Mouse (Mus musculus) right cerebral cortex, postnatal 10 days (tissue): ENCODE measurements around the gene Them5.

Experiments used
- DNase-seq, 2 experiments: peaks; one replicate each; pipeline ENCODE4 v3.0.0; 2021; ENCODE audit warnings: low spot score in 2 of 2

The Them5 gene

DNA sequence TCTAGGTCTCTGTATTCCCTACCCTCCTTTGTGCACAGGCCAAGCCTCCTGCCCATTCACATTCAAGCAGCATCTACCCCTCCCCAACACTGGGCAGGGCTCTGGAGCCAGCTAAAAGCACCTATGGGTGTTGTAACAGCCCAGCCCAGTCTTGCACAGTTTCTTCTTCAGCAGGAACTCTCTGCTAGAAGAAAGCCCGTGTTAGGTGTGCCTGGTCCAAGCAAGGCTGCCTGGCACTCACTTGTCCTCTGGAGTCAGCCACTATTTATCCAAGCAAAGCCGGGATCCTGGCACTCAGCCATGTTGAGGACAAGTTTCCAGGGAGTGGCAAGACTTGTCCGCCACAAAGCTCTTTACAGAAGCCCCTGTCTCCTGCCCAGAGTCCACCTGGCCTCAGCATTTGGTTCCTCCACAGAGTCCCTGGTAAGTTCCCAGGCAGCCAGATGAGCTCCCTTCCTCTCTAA is at the start of gene Them5:
Gene Them5, plus strand, starts transcription at position 141 of the 464 bp plus-strand sequence.
- no peak for DNase-seq

DNA sequence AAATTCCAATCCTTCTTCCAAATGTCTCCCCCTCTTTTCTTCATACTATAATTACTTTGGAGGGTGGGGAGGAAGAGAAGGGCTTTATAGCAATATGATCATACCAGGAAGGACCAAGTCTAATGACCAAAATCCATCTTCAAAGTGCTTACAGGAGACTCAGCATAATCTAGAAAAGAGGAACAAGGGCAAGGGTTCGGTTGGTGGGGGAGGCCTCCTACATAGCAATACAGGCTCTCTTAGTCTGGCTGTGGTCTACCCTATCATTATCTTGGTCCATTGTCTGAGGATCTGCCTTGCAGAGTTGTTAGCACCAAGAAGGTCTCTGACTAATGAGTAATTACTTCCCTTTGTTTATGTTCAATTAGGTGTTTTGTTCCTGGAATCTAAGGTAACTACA is 36.4 kb upstream of the Them5 start:
- no peak for DNase-seq

DNA sequence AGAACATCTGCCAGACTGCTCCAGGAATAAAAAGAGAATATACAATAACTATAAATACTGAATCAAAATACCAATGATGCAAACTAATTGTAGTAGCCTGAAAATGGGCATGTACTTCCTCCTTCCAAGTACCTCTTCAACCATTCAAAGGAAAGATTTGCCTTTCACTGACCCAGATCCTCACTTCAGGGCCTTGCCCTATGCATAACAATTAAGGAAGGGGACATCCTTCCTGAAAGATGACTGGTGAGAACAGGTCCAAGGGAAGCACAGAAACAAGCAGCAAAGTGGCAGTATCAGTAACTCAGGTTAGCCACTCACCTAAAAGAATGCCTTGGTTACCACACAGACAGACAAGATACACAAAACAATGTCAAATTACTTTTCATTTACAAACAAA is 34.9 kb upstream of the Them5 start:
- DNase-seq: no peak

DNA sequence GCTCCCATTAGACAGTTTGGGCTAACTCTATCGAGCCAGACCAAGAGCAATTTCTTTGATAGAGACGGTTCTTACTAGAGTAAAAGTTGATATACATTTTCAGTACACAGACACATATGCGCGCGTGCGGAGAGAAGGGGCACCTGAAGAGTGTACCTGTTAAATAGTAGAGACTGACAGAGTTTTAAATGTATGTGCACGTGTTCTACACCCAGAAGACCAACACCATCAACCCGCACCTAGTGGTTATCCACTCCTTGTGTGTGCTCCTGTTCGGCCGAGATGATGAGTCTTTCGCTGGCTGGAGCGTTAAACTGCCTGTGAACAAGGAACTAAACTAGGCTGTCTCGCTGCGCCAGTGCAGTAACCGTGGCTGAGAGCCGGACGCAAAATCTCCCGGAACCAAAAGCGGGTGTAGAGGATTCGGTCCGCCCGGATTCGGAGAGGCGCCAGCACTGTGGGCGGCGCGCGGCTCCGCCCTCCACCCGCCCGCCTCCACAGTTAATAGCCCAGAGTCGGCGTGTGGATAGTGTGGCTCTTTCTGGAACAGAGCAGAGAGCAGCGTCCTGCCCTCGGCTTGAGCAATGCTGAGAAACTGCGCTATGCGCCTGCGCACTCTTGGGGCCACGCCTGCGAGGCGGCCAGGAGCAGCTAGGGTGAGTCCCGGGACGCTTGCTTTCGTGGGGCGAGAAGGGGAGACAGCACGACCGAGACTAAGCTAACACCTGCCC is 32.1 kb upstream of the Them5 start, which contains the start of gene Them4:
Gene Them4, plus strand, starts transcription at position 457 of the 731 bp plus-strand sequence.
- DNase-seq: peak; percentile 93 to 95

DNA sequence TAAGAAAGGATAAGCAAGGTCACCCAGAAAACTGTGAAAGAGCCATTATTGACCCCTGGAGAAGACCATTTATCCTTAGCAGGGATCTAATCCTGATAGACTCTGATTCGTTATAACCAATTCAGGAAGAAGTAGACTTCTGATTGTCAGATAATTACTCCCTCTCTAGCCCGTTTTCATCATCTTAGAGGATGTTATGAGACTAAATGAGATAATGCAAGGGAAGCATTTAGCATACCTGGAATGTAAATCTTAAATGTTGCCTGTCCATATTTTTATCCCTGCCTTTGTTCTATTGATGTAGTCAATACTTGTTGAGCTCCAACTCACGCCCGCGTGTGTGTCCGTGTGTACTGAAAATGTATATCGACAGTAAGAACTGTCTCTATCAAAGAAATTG is 31.4 kb upstream of the Them5 start:
- DNase-seq: no peak

DNA sequence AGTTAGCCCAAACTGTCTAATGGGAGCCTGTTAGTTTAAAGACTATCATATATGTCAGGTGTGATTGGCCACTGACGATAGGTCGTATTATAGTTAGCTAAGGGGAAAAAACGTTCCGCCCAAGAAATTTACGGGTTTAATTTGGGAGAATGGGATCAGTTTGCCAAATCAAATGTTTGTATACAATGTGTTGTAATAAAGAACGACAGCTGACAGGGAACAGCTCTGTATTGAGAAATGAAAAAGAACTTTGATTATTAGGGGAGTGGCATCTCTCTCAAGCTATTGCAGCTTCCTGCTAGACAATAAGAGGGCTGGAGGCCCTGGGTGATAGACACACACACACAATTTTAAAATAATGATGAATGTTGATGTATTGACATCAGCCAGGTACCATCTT is 31.0 kb upstream of the Them5 start:
- no peak for DNase-seq

DNA sequence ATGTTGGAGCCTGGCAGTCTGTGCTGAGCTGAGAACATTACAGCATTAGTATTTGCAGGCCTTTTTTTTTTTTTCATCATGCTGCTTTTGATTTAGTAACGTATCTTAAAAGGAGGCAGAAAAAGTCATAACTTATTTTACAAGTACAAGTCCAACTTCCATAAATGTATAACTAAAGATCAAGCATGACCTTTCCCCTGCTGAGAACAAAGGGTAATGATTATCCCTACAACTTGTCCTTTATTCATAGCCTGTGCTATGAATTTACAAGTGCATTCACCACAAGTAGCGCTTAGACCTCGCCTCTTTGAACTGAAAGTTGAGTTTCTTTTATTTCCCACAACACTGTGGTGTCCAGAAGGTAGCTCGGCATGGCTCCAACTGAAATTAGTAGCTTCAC is 30.5 kb upstream of the Them5 start:
- DNase-seq: no peak

DNA sequence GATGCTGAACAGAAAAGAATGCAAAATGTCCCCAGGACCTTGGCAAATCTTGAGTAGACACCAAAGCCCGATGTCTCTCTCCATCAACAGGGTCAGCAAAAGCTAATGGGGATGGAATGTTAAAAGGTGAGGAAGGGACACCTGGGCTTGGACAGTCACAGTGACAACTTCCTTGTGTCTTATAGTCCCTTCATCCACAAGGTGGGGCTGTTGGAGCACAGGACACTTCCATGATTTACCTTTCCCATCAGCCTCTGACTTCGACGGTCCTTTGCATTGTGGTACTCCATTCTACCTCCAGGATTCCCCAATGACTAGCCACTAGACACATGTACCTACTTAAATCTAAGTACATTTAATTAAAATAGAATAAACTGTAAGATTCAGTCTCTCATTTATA is 13.2 kb upstream of the Them5 start:
- DNase-seq: no peak

DNA sequence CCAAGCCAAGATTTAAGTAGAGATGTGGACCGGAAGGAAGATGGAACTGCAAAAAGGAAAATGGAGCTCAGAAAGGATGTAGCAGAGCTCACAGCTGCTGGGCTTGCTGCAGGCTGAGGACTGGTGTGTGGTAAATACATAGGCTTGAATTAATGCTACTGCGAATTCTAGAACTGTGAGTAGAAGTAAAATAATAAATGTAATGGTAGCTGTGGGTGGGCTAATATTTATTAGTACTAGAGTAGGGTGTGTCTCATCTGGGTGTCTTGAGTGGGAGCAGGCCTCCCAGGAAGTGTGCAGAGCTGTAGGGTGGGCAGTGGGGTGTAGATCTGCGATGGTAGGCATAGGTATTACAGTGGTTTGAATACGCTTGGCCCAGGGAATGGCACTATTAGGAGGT is 7.5 kb upstream of the Them5 start:
- DNase-seq: no peak

DNA sequence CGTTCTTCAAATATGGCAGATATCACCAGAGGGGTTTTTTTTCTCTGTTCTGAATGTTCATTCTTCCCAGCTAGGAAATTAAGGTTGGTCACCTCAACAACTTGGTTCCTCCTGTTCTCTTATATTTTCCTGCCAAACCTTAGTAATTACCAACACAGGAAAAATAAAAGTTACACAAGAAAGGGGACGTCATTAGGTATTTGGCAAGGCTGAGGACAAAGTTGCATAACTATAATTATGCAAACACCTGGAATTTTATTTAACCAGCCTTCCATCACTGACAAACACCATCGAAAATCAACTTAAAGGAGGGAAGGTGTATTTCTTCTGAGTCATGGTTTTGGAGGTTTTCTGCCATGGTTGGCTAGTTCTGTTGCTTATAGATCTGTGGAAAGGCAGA is 3.4 kb upstream of the Them5 start:
- DNase-seq: no peak

DNA sequence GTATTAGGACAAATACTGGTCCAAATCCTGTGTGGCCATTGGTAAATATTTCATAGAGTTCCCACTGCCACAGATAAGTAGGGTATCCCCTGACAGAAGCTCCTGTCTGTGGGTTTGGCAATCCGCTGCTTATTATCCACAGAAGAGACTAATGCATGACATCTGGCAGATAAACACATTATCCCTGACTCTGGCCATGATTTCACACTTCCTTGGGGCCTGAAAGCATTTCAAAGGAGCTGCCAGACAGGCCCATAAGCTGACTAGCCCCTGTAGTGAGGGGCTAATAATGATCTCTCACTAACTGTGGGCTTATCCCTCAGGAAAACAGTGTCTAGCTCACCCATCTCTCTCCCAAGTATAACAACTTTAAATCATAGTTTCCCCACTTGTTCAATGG is 653 bp downstream of the Them5 start:
- no peak for DNase-seq

DNA sequence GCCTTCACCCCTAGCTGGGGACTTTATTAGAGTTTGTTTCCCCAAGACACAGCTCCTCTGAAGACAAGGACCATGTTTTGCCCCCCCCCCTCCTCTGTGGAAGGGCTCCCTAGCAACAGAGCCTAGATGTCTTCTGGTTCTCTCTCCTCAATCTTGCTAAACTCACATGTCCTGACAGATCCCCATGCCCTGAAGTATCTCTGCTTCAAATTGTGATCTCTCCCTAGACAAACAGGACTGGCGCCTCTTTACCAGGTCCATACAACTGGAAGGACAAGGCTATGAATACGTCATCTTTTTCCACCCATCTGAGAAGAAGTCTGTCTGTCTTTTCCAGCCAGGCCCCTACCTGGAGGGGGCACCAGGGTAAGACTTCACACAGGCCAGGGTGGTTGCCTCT is 2.3 kb downstream of the Them5 start:
- DNase-seq: no peak

DNA sequence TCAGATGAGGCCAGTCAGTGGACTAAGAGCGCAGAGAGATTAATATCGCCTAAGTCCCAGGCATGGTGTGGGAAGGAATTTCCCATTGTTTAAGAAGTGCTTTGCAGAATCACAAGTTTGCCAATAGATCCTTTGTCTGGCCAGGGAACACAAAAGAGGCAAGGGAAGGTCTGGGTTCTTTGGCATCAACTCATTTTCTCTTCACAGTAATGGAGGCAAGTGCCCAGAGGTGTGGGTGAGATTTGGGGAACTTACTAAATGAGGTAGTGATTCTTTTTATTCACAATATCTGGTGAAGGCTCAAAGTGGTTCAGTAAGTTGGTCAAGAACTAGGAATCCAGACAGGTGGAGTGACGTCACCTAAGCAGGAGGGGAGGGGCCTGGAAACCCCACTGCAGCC is 3.0 kb downstream of the Them5 start:
- no peak for DNase-seq

DNA sequence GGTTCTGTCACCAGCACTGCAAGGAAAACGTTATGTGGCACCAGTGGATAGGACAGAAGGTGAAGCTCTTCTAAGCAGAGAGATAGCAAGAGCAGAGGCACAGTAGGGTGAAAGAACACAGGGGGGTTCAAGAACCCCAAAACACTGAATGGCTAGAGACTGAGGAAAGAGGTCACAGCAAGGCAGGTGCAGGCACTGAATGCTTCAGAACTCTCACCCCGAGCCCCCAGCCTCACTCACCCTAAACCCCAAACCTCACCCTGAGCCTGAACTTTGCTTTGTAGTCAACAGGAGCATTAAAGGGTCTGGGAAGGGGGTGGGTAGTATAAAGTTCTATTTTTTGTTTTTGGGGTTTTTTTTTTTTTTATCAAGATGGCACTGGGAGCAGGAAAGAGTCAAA is 6.2 kb downstream of the Them5 start:
- DNase-seq: no peak

DNA sequence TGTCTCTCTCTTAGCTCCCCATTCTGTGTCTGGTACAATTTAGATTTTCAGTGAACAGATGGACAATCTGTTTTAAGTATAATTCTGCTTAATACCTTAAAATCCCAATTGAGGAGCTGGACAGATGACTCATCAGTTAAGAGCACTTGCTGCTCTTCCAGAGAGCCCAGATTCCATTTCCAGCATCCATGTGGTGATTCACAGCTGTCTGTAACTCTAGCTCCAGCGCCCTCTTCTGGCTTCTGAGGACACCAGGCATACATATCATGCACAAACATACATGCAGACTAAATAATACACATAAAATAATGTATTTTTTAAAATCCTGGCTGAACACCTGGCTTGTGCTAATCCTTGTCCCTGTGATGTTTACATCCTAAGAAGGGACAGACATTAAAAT is 18.9 kb downstream of the Them5 start:
- DNase-seq: peak; percentile 55 to 62

DNA sequence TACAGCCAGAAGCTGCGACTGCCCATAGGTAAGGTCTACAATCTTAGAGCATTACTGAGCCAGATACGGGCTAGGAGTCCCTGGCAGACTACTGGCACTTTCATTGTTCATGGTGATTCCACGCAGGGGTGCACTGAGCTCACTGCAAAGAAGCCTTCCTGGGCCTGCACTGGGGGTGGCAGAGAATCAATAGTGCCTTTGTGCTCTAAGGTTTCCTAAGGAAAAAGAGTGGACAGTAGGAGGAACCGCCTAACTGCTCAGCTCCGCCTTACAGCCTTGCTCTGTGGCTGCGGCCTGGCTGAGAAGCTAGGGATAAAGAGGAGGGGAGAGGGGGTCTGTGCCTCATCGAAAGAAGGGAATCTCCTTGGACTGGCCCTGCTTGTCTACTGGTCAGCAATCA is 20.2 kb downstream of the Them5 start, which contains the start of gene C2cd4d:
Gene C2cd4d, plus strand, starts transcription at position 301 of the 400 bp plus-strand sequence.
- no peak for DNase-seq

DNA sequence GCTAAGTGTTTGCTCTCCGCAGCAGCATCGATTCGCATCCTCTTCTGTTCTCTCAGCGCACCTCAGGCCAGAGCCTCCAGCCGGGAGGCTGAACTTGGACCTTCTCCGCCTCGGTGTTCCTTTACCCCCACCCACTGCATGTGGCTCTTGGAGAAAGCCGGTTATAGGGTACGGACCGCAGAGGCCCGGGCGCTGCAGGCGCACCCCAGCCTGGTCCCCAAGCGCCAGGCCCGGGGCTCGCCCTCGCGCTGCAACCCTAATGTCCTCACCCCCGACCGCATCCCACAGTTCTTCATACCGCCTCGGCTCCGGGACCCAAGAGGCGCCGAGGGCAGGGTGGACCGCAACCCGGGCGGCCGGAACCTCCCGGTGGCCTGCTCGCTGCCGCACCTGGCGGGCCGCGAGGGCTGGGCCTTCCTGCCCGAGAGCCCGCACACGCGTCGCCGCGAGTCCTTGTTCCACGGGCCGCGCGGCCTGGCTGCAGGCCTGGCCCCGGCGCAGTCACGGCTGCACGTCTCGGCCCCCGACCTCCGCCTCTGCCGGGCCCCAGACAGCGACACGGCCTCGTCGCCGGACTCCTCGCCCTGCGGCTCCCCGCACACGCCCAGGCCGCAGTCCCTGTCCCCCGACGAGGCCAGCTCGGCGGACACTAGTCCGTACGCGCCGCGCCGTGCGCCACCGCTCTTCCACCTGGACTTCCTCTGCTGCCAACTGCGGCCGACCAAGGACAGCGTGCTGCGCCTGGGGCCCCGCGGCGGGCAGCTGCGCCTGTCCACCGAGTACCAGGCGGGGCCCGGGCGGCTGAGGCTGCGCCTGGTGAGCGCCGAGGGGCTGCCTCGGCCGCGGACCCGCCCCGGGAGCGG is 21.6 kb downstream of the Them5 start:
- peak; percentile 45 to 51 for DNase-seq

DNA sequence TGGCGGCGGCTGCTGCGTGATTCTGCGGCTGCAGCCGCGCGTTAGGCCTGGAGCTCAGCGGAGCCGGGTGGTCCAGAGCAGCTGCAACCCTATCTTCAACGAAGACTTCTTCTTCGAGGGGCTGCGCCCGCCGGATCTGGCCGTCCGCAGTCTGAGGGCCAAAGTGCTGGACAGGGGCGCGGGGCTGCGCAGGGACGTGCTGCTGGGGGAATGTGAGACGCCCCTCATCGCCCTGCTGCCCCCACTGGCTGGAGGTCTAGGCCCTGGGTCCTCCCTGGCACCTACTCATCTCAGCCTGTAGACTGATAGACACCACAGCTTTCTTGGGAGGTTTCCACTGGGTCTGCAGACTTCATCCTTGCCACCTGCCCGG is 22.2 kb downstream of the Them5 start:
- peak; percentile 34 to 37 for DNase-seq

DNA sequence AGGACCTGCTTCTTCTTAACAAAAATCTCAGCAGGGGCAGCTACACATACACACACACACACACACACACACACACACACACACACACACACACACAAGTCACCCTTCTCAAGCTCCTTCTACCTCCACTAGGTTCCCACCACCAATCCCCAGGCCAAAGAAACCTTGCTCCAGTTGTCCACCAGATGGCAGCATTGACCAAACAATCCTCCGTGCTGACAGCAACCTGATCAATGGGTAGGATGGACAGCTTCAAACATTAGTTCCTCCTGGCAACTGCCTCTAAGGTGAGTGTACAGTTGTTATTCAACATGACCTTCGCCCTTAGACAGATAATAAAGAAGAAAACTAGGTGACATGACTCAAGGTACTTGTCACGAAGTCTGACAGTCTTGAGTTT is 24.9 kb downstream of the Them5 start:
- peak; percentile 84 to 89 for DNase-seq

DNA sequence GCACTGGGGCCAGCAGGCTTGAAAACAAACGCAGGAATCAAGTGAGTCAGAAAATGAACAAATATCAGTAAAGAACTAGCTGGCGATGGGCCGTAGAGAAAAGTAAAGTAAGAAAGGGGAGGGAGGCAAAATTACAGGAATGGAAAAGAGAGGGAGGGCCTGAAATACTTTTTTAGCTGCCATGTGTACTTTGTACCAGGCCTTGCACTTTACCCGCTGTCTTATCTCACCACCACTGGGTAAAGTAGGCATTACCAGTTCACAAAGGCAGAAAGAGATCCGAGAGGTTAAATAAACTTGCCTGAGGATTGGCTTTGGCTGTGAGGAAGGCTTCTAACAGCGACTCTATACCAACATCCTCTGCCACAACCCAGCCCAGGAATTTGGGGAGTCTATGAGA is 25.6 kb downstream of the Them5 start:
- DNase-seq: no peak

DNA sequence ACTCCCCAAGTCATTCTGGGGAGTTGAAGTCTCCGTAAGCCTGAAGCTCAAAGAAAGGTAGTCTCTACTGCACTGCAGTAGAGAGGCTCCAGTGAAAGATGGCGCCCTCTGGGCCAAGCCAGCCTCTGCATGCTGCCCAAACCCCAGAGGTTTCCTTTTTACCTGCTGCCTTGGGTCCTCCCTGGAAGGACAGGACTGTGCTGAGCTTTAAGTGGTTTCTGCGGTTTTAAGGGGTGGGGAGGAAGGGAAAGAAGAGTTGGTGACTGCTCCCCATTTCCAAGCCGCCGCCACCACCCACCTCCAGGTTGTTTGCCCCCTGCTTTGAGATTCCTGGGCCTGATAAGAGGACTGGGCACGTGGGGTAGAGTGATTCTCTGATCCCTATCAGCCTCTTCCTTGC is 26.7 kb downstream of the Them5 start:
- no peak for DNase-seq

DNA sequence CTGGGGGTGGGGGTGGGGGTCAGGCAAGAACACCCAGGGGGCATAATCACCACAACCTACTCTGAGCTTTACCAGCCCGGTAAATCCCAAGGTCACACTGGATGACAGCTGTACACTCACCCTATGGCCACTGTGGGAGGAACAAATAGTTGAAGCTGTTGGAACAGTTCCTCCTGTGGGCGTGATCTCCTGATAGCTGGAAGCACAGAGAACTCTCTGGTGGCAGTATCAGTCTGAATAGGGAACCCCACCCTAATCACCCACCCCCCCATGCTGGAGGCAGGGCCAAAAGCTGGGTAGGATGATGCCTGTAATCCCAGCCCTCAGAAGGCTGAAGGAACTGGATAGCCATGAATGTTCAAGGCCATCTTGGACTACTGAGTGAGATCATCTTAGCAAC is 27.8 kb downstream of the Them5 start:
- DNase-seq: no peak

DNA sequence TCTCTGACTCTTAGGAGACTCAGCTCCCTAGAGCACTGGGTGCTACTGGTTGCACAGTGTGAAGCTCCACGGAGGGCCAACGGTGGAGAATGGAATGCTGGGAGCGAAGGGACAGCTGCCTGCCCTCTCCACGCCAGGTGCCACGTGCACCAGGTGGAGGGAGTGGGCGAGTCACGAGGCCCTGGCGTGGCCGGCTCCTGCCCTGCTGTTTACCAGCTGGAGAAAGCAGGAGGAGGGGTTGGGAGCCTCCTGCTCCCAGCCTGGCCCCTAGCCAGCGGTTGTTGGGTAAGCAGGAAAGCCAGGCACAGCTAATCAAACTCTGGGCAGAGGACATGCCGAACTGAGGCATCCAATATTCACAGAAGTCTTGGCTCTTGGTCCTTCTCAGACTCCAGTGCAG is 29.7 kb downstream of the Them5 start:
- DNase-seq: peak; percentile 65 to 72
